Mouse (Mus musculus) regulatory T cell (primary cell): ENCODE data around the gene Ankrd34b.

Experiments used
- in situ Hi-C: fragments of 300-600 bp; cut with MboI, MseI; formaldehyde crosslinking; loops from one replicate; pipeline ENCODE4 v1.15.1; 2025; ENCODE audit warnings: high pct_unique_total_duplicates

Gene Ankrd34b

DNA sequence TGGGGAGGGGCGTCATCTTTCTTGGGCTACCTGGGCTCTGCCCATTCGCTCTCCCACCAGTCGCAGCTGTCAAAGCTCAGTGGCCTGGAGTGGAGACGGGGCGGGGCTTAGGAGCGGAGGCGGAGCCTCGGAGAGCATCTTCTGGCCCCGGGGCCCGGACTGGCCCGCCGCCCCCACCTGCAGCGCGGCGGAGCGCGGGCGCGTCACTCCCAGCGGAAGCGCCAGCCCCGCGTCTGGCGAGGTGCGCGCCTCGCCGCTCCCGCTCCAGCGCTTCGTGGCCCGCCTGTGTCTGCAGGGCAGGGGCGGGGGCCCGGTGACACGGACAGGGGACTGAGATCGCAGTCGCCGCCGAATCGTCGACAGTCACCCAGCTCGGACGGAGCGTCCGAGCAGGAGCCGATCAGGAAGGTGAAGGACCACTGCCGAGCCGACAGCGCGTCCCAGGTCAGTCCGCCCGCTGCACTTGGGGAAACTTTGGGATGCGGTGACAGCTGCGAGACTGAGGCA, at the start of gene Ankrd34b:
Gene Ankrd34b, plus strand, starts transcription at position 139 of the 507 bp plus-strand sequence.
- in situ Hi-C loops = no loop called here

DNA sequence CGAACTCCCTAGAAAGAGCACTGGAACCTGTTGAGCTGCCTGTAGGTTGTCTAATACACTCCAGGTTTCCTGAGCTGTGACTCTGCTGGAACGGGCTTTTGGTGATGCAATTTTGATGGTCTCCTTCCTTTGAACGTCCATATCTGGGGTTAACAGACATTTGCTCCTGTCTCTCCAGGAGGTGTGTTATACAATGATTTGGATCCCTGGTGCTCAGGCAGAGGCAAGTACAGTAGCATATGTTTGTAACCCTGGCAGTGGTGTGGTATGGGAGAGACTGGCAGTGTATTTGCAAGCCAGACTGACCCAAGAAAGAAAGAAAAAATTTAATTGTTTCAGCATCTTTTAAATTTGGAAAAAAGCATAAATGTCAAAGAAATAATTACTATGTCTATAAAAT, 38.3 kb upstream of the Ankrd34b start:
- in situ Hi-C loops = no loop called here

DNA sequence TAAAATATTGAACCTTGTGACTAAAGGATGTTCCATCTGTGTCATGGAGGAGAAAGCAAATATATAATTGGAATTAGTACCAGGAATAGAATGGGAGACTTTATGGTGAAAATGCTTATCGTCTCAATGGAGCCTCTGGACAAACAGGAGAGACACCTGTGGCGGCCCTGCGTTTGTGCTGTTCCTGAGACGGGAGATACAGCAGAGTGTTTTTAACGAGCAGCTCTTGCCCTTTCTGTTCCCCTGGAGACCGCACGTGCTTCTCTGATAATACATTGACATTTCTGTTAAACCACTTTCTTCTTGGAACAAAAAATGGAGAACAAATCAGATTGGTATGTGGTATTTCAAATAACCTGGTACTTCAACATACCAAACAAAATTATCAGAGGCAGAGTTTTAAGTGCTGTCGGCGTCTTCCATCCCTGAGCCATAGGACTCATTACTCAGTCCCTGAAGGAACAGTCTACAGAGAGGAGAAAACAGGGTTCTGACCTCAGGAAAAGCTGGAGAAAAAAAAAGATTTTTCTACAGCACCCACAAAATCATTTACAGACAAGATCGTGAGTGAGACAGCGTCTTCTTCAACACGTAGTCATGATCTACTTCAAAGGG, 32.5 kb upstream of the Ankrd34b start:
- in situ Hi-C loops = no loop called here

DNA sequence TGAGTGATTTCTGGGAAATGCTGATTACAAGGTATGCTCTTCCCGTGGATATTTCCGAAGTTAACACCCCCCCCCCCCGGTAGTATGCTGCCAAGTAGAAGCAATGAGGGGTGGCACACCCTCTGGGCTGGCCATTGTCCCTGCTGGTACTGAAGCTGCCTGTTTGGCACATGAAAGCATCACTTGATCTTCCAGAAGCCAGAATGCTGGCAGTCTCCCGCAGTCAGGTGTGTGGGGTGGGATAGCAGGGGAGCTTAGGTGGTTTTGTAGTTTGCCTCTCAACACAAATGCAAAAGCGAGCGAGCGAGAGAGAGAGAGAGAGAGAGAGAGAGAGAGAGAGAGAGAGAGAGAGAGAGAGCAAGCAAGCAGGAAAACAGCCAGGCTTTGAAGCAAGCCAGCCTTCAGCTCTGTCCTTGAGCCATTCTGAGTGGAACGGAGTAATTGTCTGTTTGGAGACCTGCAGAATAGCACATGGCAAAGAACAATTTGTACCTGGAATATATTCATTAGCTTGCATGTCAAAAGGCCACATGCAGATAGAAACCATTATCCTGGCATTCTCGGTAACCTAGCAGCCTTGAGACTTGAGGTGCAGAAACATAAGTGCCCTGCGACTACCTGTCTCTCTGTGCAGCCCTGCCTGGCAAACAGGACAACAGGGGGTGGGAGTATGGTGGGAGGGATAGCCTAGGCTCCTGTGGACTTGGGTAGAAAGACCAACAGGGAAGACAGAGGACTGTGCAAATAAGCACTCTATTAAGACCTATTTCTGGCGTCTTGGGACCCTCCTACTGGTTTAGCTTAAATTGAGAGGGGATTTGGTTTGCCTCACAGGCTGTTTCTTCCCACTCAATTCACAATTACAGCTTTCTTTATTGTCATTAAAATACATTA, 27.0 kb upstream of the Ankrd34b start:
- in situ Hi-C loops = no loop called here

DNA sequence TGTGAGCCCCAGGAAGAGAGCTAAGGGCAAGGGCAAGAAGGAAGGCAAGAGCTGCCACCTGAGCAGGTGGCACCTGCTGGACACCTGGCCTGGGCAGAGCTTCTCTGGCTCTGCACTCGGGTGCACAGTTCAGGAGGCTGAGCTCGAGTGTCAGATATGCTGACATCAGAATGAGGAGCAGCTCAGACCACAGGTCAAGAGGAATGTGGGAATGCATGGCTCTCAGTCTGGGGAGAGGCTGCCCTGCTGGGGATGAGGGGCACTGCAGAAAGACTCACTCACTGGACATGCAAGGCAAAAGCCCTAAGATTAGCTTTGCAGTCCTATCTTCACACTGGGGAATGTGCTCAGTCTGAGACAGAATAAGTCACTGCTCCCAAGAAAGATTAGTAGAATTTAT, 23.6 kb upstream of the Ankrd34b start:
- in situ Hi-C loops = no loop called here

DNA sequence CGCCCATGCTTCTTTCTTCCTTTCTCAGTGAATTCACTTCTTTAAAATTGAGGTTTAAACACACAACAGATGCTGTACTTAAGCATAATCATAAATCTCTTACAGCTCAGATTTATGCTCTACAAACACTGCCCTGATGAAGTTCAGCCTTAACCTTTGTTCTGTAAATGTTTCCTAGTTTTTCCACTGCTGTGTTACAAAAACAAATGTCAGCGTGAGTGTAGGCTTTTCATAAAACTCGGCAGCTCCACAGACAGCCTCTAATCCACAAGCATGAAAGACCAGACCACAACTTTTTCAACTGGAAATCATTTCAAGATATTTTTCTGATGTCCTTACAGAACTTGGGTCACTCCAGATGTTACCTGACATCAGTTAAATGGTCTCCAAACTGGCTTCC, 22.2 kb upstream of the Ankrd34b start:
- in situ Hi-C loops = no loop called here

DNA sequence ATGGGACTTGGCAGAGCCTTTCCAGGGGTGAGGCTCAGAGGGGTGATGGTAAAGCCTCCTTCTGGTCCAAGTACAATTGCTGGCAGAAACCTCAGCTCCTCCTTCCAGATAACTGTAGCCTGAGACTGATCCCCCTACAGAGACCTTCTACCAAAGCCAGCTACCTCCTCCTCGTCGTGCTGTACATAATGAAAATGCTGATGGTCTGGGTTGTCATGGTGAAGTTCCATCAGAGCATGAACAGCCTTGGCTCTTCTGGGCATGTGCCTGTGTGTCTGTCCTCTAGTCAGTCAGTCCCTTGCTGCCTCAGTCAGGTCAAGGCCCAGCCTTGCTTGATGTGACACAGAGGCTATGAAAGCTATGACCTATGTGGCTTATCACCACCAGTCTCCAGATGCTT, 15.2 kb upstream of the Ankrd34b start:
- in situ Hi-C loops = no loop called here

DNA sequence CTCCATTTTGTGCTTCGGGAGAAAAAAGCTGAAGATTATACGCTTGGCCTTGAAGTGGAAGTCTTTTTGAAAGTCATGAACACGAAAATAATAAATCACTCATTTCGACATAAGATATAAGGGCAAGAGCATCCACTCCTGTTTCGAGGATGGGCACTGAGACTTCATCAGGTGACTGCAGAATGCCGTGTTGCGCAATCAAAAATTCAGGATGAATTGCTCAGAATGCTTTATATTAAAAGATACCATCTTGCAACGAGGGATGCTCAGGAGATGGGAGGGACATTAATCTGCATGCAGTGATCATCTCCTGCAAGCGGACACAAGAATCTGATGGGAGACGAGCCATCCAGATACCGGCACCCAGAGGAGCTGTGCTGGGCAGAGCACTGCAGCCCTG, 6.1 kb upstream of the Ankrd34b start:
- in situ Hi-C loops = no loop called here

DNA sequence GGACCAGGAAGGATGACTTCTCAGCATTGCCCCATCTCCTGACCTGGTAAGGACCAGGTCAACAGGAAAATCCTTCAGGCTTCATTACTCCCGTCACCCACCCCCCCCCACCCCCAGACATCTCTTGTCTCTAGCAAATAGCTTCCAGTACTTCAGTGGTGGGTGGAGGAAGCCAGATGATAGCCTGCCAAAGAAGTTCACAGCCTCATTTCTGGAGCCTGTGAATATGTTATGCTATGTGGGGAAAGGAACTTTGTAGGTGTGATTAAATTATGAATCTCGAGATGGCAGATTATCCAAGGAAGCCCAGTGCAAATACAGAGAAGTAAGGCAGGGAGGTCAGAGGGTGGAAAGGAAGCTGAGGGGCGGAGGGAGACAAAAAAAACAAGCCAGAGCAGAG, 2.0 kb upstream of the Ankrd34b start:
- in situ Hi-C loops = no loop called here

DNA sequence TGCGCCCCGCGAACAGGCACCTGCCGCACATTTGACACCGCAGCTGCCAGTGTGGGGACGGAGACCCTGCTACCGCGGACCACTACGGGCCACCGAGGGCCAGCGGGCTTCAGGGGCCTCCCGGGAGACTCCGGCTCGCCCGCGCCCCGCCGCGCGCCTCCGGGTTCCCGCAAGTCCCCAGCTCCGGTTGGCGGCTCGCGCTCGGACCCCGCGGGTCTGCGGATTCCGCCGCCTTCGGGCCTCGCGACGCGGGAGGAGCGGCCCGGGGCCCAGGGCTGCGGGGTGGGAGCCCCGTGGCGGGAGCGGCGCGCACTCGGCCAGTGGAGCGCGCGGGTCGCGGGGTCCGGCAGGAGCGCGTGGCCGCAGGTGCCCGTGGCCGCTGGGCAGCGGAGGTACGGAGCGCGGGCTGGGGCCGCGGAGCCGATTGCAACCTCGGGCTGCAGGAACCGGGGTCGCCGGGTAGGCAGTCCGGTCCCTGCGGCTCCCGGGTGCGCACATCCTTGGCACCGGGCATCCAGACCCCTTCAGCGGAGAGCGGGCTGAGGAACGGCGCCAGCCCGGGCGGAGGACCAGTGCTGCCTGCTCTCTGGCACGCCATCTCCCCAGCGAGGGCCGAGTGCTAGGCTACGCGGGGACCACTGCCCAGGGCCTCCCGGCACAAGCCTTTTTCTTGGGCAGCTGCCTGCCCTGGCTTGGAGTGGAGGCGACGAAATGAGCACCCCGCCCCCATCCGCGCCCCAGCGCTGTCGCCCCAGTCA, 777 bp downstream of the Ankrd34b start:
- in situ Hi-C loops = no loop called here

DNA sequence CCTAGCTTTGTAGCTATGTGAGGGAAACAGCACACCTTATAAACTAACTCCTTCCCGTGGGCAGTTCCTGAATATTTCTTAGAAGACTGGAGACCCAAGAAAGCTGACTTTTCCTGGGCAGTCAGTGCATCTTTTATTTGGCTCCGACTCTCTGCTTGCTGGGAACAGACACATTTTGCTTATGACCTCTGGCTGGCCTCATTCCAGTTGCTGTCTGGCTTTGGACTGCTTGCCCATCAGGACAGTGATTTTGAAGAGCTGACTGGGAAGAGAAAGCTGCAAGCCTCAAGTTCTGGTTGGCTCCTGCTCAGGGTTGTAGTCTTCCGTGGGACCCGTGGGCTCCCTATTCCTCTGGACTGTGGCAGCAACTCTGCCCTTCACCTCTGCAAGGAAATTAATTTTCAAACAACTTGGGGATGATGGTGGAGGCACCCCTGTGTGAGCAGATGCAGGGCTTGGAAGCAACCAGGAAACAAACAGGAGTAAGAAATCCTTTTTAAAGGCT, 1.7 kb downstream of the Ankrd34b start:
- in situ Hi-C loops = no loop called here

DNA sequence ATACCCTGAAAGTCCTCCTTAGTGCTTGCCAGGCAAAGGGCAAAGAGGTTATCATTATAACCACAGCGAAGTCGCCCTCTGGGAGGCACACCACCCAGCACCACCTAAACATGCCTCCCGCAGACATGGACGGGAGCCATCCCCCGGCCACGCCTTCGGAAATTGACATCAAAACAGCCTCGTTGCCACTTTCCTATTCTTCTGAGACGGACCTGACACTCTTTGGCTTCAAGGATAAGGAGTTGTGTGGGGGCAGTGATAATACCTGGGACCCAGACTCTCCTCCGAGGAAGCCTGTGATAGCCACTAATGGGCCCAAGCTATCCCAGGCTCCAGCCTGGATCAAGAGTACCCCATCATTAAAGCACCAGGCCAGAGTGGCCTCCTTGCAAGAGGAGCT, 13.0 kb downstream of the Ankrd34b start:
- in situ Hi-C loops = no loop called here

DNA sequence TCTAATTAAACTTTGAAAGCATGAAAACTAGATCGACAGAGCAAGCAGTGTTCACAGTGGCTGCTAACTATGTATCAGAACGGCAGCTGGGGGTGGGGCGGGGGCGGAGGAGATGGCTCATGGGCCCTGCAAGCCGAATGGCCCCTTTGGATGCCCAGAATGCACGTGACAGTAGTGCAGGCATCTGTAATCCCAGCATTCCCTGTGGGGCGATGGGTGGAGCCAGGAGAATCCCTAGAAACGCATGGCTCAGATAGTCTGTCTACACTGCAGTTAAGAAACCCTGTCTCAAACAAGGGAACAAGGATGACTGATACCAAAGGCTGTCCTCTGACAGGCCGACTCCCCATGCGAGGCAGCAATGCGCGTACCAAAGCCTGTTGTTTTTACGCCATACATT, 14.6 kb downstream of the Ankrd34b start:
- in situ Hi-C loops = no loop called here

DNA sequence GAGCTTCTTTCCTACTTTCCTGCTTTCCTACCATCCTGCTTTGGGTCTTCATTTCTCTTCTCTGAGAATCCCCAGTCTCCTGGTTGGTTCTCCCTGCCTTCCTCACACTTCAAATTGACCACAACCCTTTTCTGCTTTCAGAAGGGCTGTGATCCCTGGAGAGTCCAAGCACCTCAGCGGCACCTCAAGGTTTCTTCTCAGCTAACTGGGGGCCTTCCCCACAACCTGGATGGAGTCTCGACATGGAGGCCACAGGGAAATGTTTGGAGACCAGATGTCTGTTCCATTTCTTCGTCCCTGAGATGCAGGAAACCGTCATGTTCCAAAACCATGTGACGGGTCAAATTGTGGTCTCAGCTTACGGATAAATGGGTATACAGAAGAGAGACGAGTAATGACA, 21.2 kb downstream of the Ankrd34b start:
- in situ Hi-C loops = no loop called here

DNA sequence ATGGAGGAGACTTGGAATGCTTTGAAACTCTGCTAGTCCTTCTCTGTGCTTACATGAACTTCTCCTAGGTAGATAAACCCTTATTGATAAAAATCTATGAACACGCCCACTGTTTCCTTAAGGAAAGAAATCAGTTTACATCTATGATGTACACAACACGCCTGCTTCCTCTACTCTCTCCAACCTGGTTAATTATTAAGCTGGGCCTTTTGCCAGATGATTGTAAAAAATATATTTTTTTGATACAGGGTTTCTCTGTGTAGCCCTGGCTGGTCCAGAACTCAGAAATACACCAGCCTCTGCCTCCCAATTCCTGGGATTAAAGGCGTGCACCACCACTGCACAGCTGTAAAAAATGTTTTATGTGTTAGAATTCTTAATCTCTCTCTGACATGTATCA, 39.0 kb downstream of the Ankrd34b start:
- in situ Hi-C loops = no loop called here

DNA sequence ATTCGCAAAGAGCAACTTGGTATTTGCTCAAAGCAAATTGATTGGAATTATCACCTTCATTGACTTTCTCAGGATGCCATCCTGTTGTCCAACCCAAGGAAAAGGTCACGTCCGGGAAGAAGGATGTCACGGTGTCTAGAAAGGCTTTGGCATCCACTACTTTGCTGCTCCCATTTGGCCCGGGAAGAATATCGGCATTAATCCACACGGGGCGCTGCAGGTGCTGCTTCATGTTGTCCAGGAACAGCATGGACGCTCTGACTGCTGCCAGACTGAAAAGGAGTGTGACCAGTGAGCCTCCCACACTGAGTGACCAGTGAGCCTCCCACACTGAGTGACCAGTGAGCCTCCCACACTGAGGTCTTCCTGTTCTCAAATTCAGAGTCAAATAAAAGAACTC, 42.2 kb downstream of the Ankrd34b start:
- in situ Hi-C loops = no loop called here

DNA sequence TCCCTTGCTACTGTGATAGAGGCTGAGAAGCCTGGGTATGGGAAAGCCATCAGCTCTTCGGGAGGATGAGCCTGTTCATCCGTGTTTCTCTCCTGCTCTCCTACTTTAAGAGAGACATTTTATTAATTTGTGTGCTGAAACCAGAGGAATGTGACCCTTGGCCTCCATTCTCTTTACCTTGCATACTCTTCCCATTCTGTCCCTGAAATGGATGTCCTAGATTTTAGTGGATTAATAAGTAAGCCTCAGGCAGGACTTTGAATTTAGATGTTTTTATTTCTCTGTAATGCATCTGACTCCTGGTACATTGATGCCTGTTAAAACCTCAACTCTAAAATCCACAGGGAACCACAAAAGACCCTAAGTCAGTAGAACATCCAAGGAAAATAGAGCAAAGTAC, 43.7 kb downstream of the Ankrd34b start:
- in situ Hi-C loops = no loop called here

DNA sequence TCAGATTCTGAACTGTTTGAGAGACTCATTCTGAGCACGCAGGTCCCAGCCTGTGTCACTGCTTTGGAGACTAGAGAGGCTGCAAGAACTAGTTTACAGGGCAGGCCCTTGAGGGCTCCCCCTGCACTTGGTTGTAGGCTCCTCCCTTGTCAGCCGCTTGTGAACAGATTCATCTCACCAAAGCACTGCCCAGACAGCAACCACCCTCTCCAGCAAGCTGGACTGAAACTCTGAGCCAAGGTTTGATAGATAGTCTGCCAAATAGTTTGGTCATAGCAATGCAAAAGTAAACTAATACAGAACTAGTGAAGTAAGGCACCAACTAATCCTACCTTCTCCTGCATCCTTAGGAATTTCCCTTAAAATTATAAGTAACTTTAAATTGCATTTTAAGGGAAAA, 44.5 kb downstream of the Ankrd34b start:
- in situ Hi-C loops = no loop called here

DNA sequence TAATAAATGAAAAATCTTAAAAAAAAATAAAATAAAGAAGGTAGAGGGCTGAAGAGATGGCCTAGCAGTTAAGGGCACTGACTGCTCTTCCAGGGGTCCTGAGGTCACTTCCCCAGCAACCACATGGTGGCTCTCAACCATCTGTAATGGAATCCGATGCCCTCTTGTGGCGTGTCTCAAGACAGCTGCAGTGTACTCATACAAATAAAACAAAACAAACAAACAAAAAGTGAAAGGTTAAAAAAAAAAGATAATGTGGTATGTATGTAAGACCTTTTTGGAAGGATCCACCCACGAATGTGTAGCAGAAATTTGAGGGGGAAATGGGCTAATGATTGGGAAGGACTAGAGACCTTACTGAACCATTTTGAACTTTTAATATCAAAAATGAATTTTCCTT, 57.7 kb downstream of the Ankrd34b start:
- in situ Hi-C loops = loop anchor here (10.0 kb wide), 1 partner anchor 129 kb away; the partner anchor contains the start of genes Dhfr and Msh3

DNA sequence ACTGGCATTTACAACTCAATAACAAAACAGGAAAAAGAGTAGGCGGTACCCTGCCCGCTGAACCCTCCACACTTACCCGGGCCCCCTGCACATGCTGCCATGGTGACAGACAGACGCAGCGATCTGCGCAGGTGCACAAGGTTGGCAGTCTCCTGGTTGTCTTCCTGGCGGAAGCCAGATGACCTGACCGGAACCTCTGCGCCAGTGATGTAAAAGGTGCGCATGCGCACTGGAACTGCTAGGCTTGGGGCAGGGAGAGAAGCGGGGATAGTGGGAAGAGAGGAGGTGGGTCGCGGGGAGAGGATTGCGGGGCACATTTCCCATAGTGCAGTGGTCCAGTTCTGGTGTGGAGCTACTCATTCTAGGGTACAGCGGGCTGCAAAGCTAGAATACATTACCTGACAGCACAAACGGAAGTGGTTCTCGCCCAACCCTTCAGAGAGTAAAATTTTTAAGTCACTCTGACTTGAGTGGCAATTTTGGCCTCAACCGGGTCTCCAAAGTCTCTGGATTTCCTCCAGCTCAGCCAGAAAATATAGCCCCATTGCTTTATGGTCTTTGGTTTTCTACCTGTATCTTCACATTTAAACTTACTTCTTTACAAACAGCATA, 58.3 kb downstream of the Ankrd34b start, which contains the start of gene Fam151b:
Gene Fam151b, minus strand, starts transcription at position 164 of the 612 bp plus-strand sequence.
- in situ Hi-C loops = loop anchor here (10.0 kb wide), 1 partner anchor 129 kb away; the partner anchor contains the start of genes Dhfr and Msh3

DNA sequence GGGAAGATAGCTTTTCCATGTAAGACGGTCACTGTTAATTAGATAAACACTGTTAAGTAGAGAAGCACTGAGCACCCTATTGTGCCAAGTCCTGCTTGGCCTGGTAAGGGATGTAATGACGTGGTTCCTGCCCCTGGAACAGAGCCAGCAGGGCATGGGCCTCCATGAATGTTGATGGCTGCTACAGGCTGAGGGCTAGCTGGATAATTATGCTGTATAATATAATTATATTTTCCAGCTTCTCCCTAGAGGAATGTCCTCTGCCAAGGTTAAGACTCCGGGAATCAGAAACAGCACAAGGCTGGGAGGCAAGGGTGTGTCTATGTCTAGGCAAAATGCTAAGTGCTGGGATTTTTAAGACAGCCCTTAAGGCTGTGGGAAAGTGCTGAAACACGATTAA, 65.1 kb downstream of the Ankrd34b start:
- in situ Hi-C loops = no loop called here
